Mouse (Mus musculus): Measurements from ENCODE around the gene Ifne.
"Not testable (repeated sequence)": the region's sequence is repeated elsewhere in the genome, so short reads cannot be mapped to it uniquely, and the experiment has no call there.

The Ifne gene

GRCm38 (mm10) chr4:88841438-88841911, 38.5 kb downstream of the Ifne start, which contains the start of gene Ifna4:
Gene Ifna4 (plus strand): TSS chr4:88841861.
- DNase-seq (ENCODE audit: low read depth, low spot score), result peak; percentile 41
- Histone ChIP-seq H3K36me3 (ENCODE audit: control insufficient read depth, insufficient read depth, low read length, poor library complexity, severe bottlenecking) (no peaks in the 10 kb centered on the region), H3K27me3 (ENCODE audit: control insufficient read depth, insufficient read depth, low read length, poor library complexity, severe bottlenecking) (no peaks in the 10 kb centered on the region)

GRCm38 (mm10) chr4:88840058-88840457, 39.9 kb downstream of the Ifne start:
- Histone ChIP-seq H3K36me3 (ENCODE audit: control insufficient read depth, insufficient read depth, low read length, poor library complexity, severe bottlenecking) (no peaks in the 10 kb centered on the region), H3K27me3 (ENCODE audit: control insufficient read depth, insufficient read depth, low read length, poor library complexity, severe bottlenecking) (no peaks in the 10 kb centered on the region)
- DNase-seq (ENCODE audit: low read depth, low spot score), result peak; percentile 21

- DNase-seq (ENCODE audit: low read depth, low spot score), result peak; percentile 44
- H3K36me3 ChIP-seq (ENCODE audit: control insufficient read depth, insufficient read depth, low read length, poor library complexity, severe bottlenecking), result no peaks in the 10 kb centered on the region
These were observed 41.2 kb downstream of the Ifne start for GRCm38 (mm10) chr4:88838828-88839227.

GRCm38 (mm10) chr4:88835225-88835624, 44.8 kb downstream of the Ifne start, which contains the start of gene Ifna5:
Gene Ifna5 (plus strand): TSS chr4:88835525.
- not testable (repeated sequence) for DNase-seq (ENCODE audit: low read depth, low spot score); H3K36me3 ChIP-seq (ENCODE audit: control insufficient read depth, insufficient read depth, low read length, poor library complexity, severe bottlenecking); H3K27me3 ChIP-seq (ENCODE audit: control insufficient read depth, insufficient read depth, low read length, poor library complexity, severe bottlenecking)

More at GRCm38 (mm10) chr4:88838828-88839227, 41.2 kb downstream of the Ifne start:
- no peaks in the 10 kb centered on the region for H3K27me3 ChIP-seq (ENCODE audit: control insufficient read depth, insufficient read depth, low read length, poor library complexity, severe bottlenecking)

- Histone ChIP-seq H3K36me3 (ENCODE audit: control insufficient read depth, insufficient read depth, low read length, poor library complexity, severe bottlenecking) (no peaks in the 10 kb centered on the region), H3K27me3 (ENCODE audit: control insufficient read depth, insufficient read depth, low read length, poor library complexity, severe bottlenecking) (no peaks in the 10 kb centered on the region)
- peak; percentile 44 for DNase-seq (ENCODE audit: low read depth, low spot score)
These were observed 49.5 kb downstream of the Ifne start for GRCm38 (mm10) chr4:88830523-88830922.
